Mouse (Mus musculus): ENCODE measurements at regions not wholly inside any gene's neighbourhood (a gene's known extent, or its start where the extent isn't known, plus 50 kb on each side); places are given as distances from the start of the nearest gene placed in this dataset.

DNA sequence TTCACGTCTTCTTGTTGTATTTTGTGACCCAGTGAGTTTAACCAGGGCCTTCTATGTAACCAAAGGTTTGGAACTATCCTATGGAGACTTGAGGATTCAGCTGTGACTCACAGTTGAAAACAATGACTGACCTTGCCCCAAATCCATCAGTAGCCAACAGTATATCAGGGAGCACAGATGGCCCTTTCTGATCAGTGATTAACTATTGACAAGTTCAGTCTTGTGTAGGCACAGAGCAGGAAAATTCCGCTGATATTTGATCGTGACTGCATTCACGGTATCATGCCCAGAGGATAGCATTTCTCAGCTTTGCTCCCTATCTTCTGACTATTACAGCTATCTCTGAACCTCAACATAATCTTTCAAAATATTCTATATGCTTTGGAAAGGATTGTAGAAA lies 169.6 kb downstream of the Ndufa4 start:
- DNase-seq (ENCODE audit: extremely low read depth) = no peak
- in situ Hi-C loops (cut with MboI; ENCODE audit: low pct_ligation_motif_present, low pct_unique_long_range_greater_than_20kb, low sequenced_read_pairs) (no loop called here), dilution Hi-C loops (cut with MboI; ENCODE audit: extremely low pct_ligation_motif_present, extremely low pct_unique_long_range_greater_than_20kb, low sequenced_read_pairs) (no loop called here)
- Histone ChIP-seq H3K79me2 (replicated peaks; ENCODE audit: control insufficient read depth, extremely low read depth, insufficient read depth, poor library complexity, severe bottlenecking) (no peaks in the 10 kb centered on the region), H3K36me3 (replicated peaks in 1 of 2; ENCODE audit: control insufficient read depth in 1 of 2, insufficient read depth in 1 of 2, low read length in 1 of 2) (no peaks in the 10 kb centered on the region), H3K4me2 (ENCODE audit: insufficient read depth, low read depth, poor library complexity, severe bottlenecking) (no peak overlapping the region), H3K9me3 (replicated peaks; ENCODE audit: low read length) (no peaks in the 10 kb centered on the region), H3K9ac (ENCODE audit: insufficient read depth, low read depth) (no peak overlapping the region), H3K4me1 (ENCODE audit: control insufficient read depth in 1 of 2, insufficient read depth in 2 of 2) (no peaks in the 10 kb centered on the region), H3K27me3 (replicated peaks) (no peaks in the 10 kb centered on the region), H3K4me3 (replicated peaks in 1 of 3; ENCODE audit: low read depth in 2 of 3, low read length in 2 of 3, poor library complexity in 1 of 3) (no peak overlapping the region), H3K27ac (ENCODE audit: insufficient read depth, low read depth) (no peak overlapping the region)
- TF ChIP-seq ZMIZ1 (IDR thresholded peaks at IDR 0.05; ENCODE audit: low read depth, low read length) (no peak), MEF2A (IDR thresholded peaks at IDR 0.05; ENCODE audit: borderline replicate concordance, low read depth, low read length) (no peak), NELFE (IDR thresholded peaks at IDR 0.05; ENCODE audit: low read depth, low read length) (no peak), ELF1 (IDR thresholded peaks at IDR 0.05; ENCODE audit: low read depth, low read length) (no peak), CTCF (conservative IDR thresholded peaks at IDR 0.05 in 1 of 2, IDR thresholded peaks at IDR 0.05 in 1 of 2; ENCODE audit: low read depth in 2 of 2, low read length in 2 of 2) (no peak), RCOR1 (conservative IDR thresholded peaks at IDR 0.05; ENCODE audit: low read depth, low read length) (no peak), GABPA (IDR thresholded peaks at IDR 0.05; ENCODE audit: insufficient replicate concordance, low read depth, low read length) (no peak)

DNA sequence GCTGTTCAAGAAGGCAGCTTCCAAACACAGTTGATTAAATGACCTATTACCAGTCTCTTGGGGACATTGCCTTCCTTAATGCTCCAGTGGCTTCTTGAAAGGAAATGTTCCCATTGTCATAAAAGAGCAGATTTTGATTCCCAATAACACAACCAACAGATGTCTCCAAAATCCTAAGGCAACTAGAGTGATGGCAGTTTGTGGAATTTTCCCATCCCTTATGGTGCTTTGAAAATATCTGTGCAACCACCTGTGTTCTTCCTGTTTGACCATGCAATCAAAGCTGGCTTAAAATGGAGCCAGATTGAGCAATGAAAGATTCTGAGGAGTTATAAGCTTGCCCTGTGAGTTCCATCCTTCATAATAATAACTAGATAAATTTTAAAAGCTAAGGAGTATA lies 176.2 kb downstream of the Ndufa4 start:
- no peaks in the 10 kb centered on the region for H3K4me1 ChIP-seq (ENCODE audit: control insufficient read depth in 1 of 2, insufficient read depth in 2 of 2)
- H3K9me3 ChIP-seq (replicated peaks; ENCODE audit: low read length) = no peaks in the 10 kb centered on the region
- no peak overlapping the region for H3K27ac ChIP-seq (ENCODE audit: insufficient read depth, low read depth)
- no peak overlapping the region for H3K4me3 ChIP-seq (replicated peaks in 1 of 3; ENCODE audit: low read depth in 2 of 3, low read length in 2 of 3, poor library complexity in 1 of 3)
- dilution Hi-C loops (cut with MboI; ENCODE audit: extremely low pct_ligation_motif_present, extremely low pct_unique_long_range_greater_than_20kb, low sequenced_read_pairs) (no loop called here), in situ Hi-C loops (cut with MboI; ENCODE audit: low pct_ligation_motif_present, low pct_unique_long_range_greater_than_20kb, low sequenced_read_pairs) (no loop called here)
- no peaks in the 10 kb centered on the region for H3K27me3 ChIP-seq (replicated peaks)
- no peak for DNase-seq (ENCODE audit: extremely low read depth)
- H3K79me2 ChIP-seq (replicated peaks; ENCODE audit: control insufficient read depth, extremely low read depth, insufficient read depth, poor library complexity, severe bottlenecking) = no peaks in the 10 kb centered on the region
- no peak overlapping the region for H3K9ac ChIP-seq (ENCODE audit: insufficient read depth, low read depth)
- H3K36me3 ChIP-seq (replicated peaks in 1 of 2; ENCODE audit: control insufficient read depth in 1 of 2, insufficient read depth in 1 of 2, low read length in 1 of 2) = no peaks in the 10 kb centered on the region
- TF ChIP-seq ZNF384 (IDR thresholded peaks at IDR 0.05; ENCODE audit: low read depth, low read length) = no peak
- TF ChIP-seq ZMIZ1 (IDR thresholded peaks at IDR 0.05; ENCODE audit: low read depth, low read length) = no peak
- TF ChIP-seq TBP (conservative IDR thresholded peaks at IDR 0.05; ENCODE audit: low read depth, low read length) = no peak
- no peak for TF ChIP-seq MXI1 (IDR thresholded peaks at IDR 0.05; ENCODE audit: low read depth, low read length)
- no peak for TF ChIP-seq ZKSCAN1 (IDR thresholded peaks at IDR 0.05; ENCODE audit: borderline replicate concordance, low read depth, low read length)
- TF ChIP-seq ETS1 (conservative IDR thresholded peaks at IDR 0.05; ENCODE audit: low read depth, low read length) = no peak
- TF ChIP-seq JUND (conservative IDR thresholded peaks at IDR 0.05; ENCODE audit: low read depth, low read length) = no peak
- TF ChIP-seq ELF1 (IDR thresholded peaks at IDR 0.05; ENCODE audit: low read depth, low read length) = no peak
- no peak for TF ChIP-seq GABPA (IDR thresholded peaks at IDR 0.05; ENCODE audit: insufficient replicate concordance, low read depth, low read length)
- no peak for TF ChIP-seq RCOR1 (conservative IDR thresholded peaks at IDR 0.05; ENCODE audit: low read depth, low read length)
- H3K4me2 ChIP-seq (ENCODE audit: insufficient read depth, low read depth, poor library complexity, severe bottlenecking) = no peak overlapping the region

DNA sequence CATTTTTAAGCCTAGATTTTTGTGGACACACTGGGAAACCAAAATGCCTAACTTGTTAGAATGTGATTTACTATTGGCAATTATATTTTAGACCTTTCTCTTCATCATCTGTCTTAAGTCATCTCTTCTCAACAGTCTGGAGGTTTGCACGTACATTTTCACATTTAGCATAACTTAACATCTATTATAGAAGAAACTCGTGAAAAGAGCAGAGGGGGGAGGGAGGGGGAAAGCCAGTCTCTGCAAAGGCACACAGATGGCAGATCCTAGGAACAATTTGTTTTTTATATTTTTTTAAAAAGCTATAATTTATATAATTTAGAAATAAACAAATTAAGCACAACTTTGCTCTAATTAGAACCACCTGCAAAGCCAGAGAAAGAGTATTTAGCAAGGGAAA lies 176.6 kb downstream of the Ndufa4 start:
- DNase-seq (ENCODE audit: extremely low read depth) = no peak
- Histone ChIP-seq H3K4me2 (ENCODE audit: insufficient read depth, low read depth, poor library complexity, severe bottlenecking) (no peak overlapping the region), H3K27me3 (replicated peaks) (no peaks in the 10 kb centered on the region), H3K27ac (ENCODE audit: insufficient read depth, low read depth) (no peak overlapping the region), H3K79me2 (replicated peaks; ENCODE audit: control insufficient read depth, extremely low read depth, insufficient read depth, poor library complexity, severe bottlenecking) (no peaks in the 10 kb centered on the region), H3K9ac (ENCODE audit: insufficient read depth, low read depth) (no peak overlapping the region), H3K4me1 (ENCODE audit: control insufficient read depth in 1 of 2, insufficient read depth in 2 of 2) (no peaks in the 10 kb centered on the region), H3K9me3 (replicated peaks; ENCODE audit: low read length) (no peaks in the 10 kb centered on the region), H3K36me3 (replicated peaks in 1 of 2; ENCODE audit: control insufficient read depth in 1 of 2, insufficient read depth in 1 of 2, low read length in 1 of 2) (no peaks in the 10 kb centered on the region), H3K4me3 (replicated peaks in 1 of 3; ENCODE audit: low read depth in 2 of 3, low read length in 2 of 3, poor library complexity in 1 of 3) (no peak overlapping the region)
- dilution Hi-C loops (cut with MboI; ENCODE audit: extremely low pct_ligation_motif_present, extremely low pct_unique_long_range_greater_than_20kb, low sequenced_read_pairs) = no loop called here
- in situ Hi-C loops (cut with MboI; ENCODE audit: low pct_ligation_motif_present, low pct_unique_long_range_greater_than_20kb, low sequenced_read_pairs) = no loop called here
- TF ChIP-seq TBP (conservative IDR thresholded peaks at IDR 0.05; ENCODE audit: low read depth, low read length) (no peak), ZNF384 (IDR thresholded peaks at IDR 0.05; ENCODE audit: low read depth, low read length) (no peak), POLR2A (IDR thresholded peaks at IDR 0.05; ENCODE audit: low read depth, low read length) (no peak), POLR2AphosphoS2 (IDR thresholded peaks at IDR 0.05; ENCODE audit: low read depth, low read length) (no peak), RAD21 (IDR thresholded peaks at IDR 0.05; ENCODE audit: low read depth, low read length) (no peak)
